Mouse (Mus musculus) embryonic facial prominence, embryonic 11.5 days (tissue): Measurements from ENCODE around the gene Chek1. TPM values are rescaled to one million over a fixed set of nuclear protein-coding genes. Genes with fewer than 3 reads are reported as not detected.

Experiments
- ATAC-seq: fragments of 200-750 bp; cut with Nextera tagmentation; replicated peaks from 2 replicates; pipeline ENCODE4 v1.8.0; 2017; ENCODE audit warnings: low read depth; ENCODE audit not compliant: insufficient number of reproducible peaks, low FRiP score, low TSS enrichment
- DNase-seq: peaks from one replicate; pipeline ENCODE4 v3.0.0-alpha.2; 2015; ENCODE audit warnings: low spot score
- H3K27ac ChIP-seq: fragments of 300-500 bp; sonication (generic); replicated peaks from 2 replicates; pipeline ENCODE4 v1.5.1; 2014; ENCODE audit warnings: mild to moderate bottlenecking, low read depth, low read length, control low read depth
- H3K27me3 ChIP-seq: fragments of 300-500 bp; sonication (generic); 2 replicates; pipeline ENCODE4 v1.6.1; 2014; ENCODE audit warnings: mild to moderate bottlenecking, low read length, moderate library complexity, mixed read lengths; ENCODE audit not compliant: control insufficient read depth, insufficient read depth
- H3K36me3 ChIP-seq: fragments of 300-500 bp; sonication (generic); replicated peaks from 2 replicates; pipeline ENCODE4 v1.6.1; 2014; ENCODE audit warnings: low read depth, mild to moderate bottlenecking, low read length, moderate library complexity, mixed read lengths; ENCODE audit not compliant: control insufficient read depth, insufficient read depth
- H3K4me1 ChIP-seq: fragments of 300-500 bp; sonication (generic); 2 replicates; pipeline ENCODE4 v1.6.1; 2014; ENCODE audit warnings: low read length, mixed read lengths; ENCODE audit not compliant: control insufficient read depth, insufficient read depth
- H3K4me2 ChIP-seq: fragments of 300-500 bp; sonication (generic); 2 replicates; pipeline ENCODE4 v1.6.1; 2014; ENCODE audit warnings: low read depth, mild to moderate bottlenecking, control low read depth, low read length, moderate library complexity
- H3K4me3 ChIP-seq: fragments of 300-500 bp; sonication (generic); 2 replicates; pipeline ENCODE4 v1.5.1; 2014; ENCODE audit warnings: low read depth, low read length, control low read depth
- H3K9ac ChIP-seq: fragments of 300-500 bp; sonication (generic); replicated peaks from 2 replicates; pipeline ENCODE4 v1.6.1; 2014; ENCODE audit warnings: mild to moderate bottlenecking, control low read depth, low read length
- H3K9me3 ChIP-seq: fragments of 300-500 bp; sonication (generic); replicated peaks from 2 replicates; pipeline ENCODE4 v1.6.1; 2016; ENCODE audit warnings: mild to moderate bottlenecking, low read length, inconsistent platforms, mixed read lengths; ENCODE audit not compliant: control insufficient read depth
- WGBS: fragments of 180-500 bp; shearing (Covaris S2); extraction: QIAGEN DNeasy Blood & Tissue Kit; methylation state at CpG from one replicate; pipeline ENCODE4 v1.1.7; 2014; 5-methylcytosine and 5-hydroxymethylcytosine counted together
- polyA plus RNA-seq: library from polyadenylated mRNA; unstranded; fragments of >200 nt; fragmentation: Nextera tagmentation; extraction: Ambion mirVana; gene quantifications from 2 replicates; pipeline ENCODE4 v1.2.1, GENCODE M21; 2014

Gene Chek1
- 65.9 and 68.6 TPM in 2 replicates for polyA plus RNA-seq

- Histone ChIP-seq H3K9me3 (no peaks in the 10 kb centered on the region), H3K27me3 (no peaks in the 10 kb centered on the region), H3K4me2 (peak within 1 kb of the TSS; percentile 65), H3K4me3 (peak within 1 kb of the TSS; percentile 70), H3K27ac (peak within 1 kb of the TSS; percentile 94), H3K9ac (peak within 1 kb of the TSS; percentile 85), H3K36me3 (no peaks in the 10 kb centered on the region; the same call in 1 of the 2 replicates), H3K4me1 (no peaks in the 10 kb centered on the region)
- WGBS = 12% methylated on average over 12 of the region's 12 CpGs
- ATAC-seq (no peak), DNase-seq (no peak)
Observed at GRCm38 (mm10) chr9:36727034-36727755, at the start of gene Chek1. TSS of gene Chek1 (minus strand) at chr9:36727065.

GRCm38 (mm10) chr9:36769048-36769413 is 42.2 kb upstream of the Chek1 start:
- 87% methylated on average over 1 of the region's 1 CpGs for WGBS
- Histone ChIP-seq H3K27me3 (no peaks in the 10 kb centered on the region), H3K27ac (no peak overlapping the region), H3K36me3 (no peaks in the 10 kb centered on the region), H3K4me1 (no peaks in the 10 kb centered on the region; the same call in 1 of the 2 replicates), H3K9ac (no peak overlapping the region), H3K4me3 (no peak overlapping the region), H3K4me2 (no peak overlapping the region; the same call in 1 of the 2 replicates), H3K9me3 (no peaks in the 10 kb centered on the region)
- ATAC-seq (no peak), DNase-seq (no peak)

DNA sequence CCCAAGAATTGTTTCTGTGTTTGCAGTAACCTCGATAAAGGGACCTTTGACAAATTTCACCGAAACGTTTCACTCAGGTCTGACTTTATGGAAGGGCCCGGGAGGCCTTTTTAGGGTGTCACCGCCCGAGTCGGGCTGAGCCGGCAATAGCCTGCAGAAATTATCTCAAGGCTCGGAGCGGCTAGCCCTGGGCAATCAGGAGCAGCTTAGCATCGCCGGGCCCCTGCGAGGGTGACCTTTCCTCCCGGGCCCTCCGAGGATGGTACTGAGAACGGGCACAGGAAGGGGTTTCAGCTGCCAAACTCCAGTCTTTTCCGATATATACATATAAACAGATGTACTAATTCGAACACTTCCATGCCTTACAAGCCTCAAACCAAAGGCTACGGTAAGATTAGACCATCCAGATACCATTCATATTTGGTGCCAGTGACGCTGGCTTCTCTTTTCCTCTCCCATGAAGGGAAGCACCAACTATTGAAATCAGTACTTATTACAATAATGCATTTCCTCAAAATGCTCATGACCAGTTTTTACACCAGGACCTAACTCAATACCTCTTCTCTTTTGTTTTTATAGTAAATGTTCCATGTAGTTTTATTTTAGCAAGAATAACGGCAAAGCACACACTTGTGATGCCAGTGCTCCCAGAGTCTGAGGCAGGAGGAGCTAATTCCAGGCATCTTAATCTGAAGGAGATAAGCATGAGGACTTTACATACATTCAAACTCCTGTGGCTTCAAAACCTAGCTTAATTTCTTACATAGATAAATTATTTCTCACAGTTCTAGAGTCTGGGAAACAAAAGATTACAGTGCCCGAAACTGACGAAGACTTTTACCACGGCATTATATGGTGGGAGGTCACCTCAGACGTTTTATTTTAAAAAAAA is 41.5 kb upstream of the Chek1 start:
- Histone ChIP-seq H3K27ac (peak overlapping the region; percentile 60; the same call in 1 of the 2 replicates), H3K9ac (peak overlapping the region; percentile 78), H3K36me3 (no peaks in the 10 kb centered on the region), H3K4me2 (peak overlapping the region; percentile 58), H3K27me3 (no peaks in the 10 kb centered on the region), H3K4me3 (peak overlapping the region; percentile 50), H3K9me3 (no peaks in the 10 kb centered on the region), H3K4me1 (no peaks in the 10 kb centered on the region; the same call in 1 of the 2 replicates)
- ATAC-seq (no peak), DNase-seq (no peak)
- 14% methylated on average over 25 of the region's 25 CpGs for WGBS

- H3K4me2 ChIP-seq = peak within 1 kb of the TSS; percentile 71
- H3K9me3 ChIP-seq = no peaks in the 10 kb centered on the region
- no peaks in the 10 kb centered on the region for H3K36me3 ChIP-seq
- ATAC-seq (peak; percentile 100), DNase-seq (peak; percentile 100)
- H3K4me1 ChIP-seq = no peaks in the 10 kb centered on the region; the same call in 1 of the 2 replicates
- H3K4me3 ChIP-seq = peak within 1 kb of the TSS; percentile 95
- H3K27ac ChIP-seq = peak within 1 kb of the TSS; percentile 60; the same call in 1 of the 2 replicates
- no peaks in the 10 kb centered on the region for H3K27me3 ChIP-seq
- peak within 1 kb of the TSS; percentile 89 for H3K9ac ChIP-seq
- WGBS = under 1% methylated on average over 60 of the region's 60 CpGs
Observed at GRCm38 (mm10) chr9:36767203-36768143, 40.6 kb upstream of the Chek1 start, which contains the start of gene Stt3a. TSS of gene Stt3a (minus strand) at chr9:36767679.

DNA sequence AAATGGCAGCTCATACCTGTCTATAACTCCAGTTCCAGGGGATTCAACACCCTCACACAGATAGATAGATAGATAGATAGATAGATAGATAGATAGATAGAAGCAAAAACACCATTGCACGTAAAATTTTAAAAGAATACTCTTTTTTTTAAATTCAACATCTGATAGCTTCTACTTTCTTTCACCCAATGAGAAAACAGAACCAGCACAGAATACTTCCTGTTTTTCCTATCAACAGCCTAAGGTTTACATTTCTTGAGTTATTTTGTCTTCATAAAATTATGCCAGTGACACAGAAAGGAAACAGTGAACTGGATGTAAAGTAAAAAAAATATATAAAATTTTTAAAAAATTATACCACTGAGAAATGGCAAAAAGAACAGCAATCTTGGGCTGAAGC is 37.5 kb upstream of the Chek1 start:
- no peak overlapping the region for H3K9ac ChIP-seq
- H3K36me3 ChIP-seq = no peaks in the 10 kb centered on the region; the same call in 1 of the 2 replicates
- DNase-seq = no peak

DNA sequence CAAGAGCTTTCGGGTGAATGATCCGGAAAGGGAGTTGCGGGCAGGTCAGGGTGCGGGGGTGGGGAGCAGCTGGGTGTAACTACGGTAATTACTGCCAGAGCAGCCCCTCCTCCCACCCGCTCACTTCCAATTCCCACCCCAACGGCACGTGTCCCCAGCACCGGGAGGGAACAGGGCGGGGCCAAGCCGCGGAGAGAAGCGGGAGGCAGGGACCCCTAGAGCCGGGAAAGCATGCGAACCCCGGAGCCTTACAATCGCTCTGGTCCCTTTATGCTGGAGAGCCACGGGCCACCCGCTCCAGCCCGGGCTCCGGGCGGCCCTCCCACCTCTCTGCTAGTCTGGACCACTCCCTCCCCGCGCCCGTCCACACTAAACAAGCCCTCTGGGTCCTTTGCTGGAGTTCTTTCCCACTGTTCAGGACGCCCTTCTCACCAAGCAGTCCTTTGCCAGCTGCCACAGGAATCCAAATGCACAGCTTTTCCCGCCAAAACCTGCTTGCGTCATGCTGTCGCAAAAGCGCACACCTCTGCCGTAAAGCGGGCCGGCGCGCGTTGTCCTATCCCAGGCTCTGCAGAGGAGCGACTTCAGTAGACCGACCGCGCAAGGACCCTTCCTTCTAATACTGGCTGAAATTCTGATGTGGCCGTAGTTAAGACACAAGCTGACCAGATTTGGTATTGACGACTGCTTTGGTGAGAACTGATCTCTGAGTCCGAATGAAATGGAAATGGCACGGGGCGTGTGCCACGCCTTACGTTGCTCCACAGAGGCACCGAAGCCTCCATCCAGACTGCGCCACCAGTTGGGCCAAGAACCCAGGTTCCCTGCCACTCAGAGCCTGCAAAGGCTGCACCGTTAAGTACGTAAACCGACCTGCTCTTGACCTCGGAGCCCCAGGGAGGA is 483 bp downstream of the Chek1 start:
- ATAC-seq (peak; percentile 93), DNase-seq (peak; percentile 96)
- WGBS = under 1% methylated on average over 45 of the region's 53 CpGs
- Histone ChIP-seq H3K27ac (peak overlapping the region; percentile 94), H3K27me3 (no peaks in the 10 kb centered on the region), H3K9ac (peak overlapping the region; percentile 85), H3K4me3 (peak overlapping the region; percentile 70), H3K36me3 (no peaks in the 10 kb centered on the region), H3K4me2 (peak overlapping the region; percentile 65), H3K4me1 (no peaks in the 10 kb centered on the region), H3K9me3 (no peaks in the 10 kb centered on the region)

More for the DNA sequence above, 37.5 kb upstream of the Chek1 start:
- no peak for ATAC-seq
- no peaks in the 10 kb centered on the region for H3K27me3 ChIP-seq
- H3K9me3 ChIP-seq = no peaks in the 10 kb centered on the region
- no peak overlapping the region for H3K27ac ChIP-seq
- 89% methylated on average over 1 of the region's 1 CpGs for WGBS
- no peak overlapping the region for H3K4me2 ChIP-seq
- no peak overlapping the region for H3K4me3 ChIP-seq
- H3K4me1 ChIP-seq = no peaks in the 10 kb centered on the region; the same call in 1 of the 2 replicates
